Comparison of ENCODE assay signal across 8 mouse cellular contexts in genomic region chr7:45435038-45435437, GRCm38 (mm10). TPM values are rescaled to one million over a fixed set of nuclear protein-coding genes. Genes with fewer than 3 reads are reported as not detected.
DNase-seq lines count a peak whose midpoint lies in the region; ATAC-seq and TF ChIP-seq lines count a peak whose summit lies in the region.

No protein-coding gene starts in this region.

- H3K4me3 ChIP-seq in lung, adult 2 months (replicated peaks; ENCODE audit: extremely low read depth, low read depth, low read length), result peak overlapping the region; percentile 67
- H3K4me3 ChIP-seq in embryonic fibroblast, embryonic 13.5 days (ENCODE audit: insufficient read depth, low read length), result peak overlapping the region; percentile 62
- H3K4me3 ChIP-seq in limb, embryonic 11.5 days (ENCODE audit: low read depth, low read length), result peak overlapping the region; percentile 82

- H3K36me3 ChIP-seq in limb, embryonic 11.5 days (ENCODE audit: control insufficient read depth, insufficient read depth, low read length), result peaks cover 3% of the 10 kb centered on the region

- no peak for TF ChIP-seq POLR2A in lung, adult 2 months (IDR thresholded peaks at IDR 0.05; ENCODE audit: borderline replicate concordance, extremely low read depth, low read depth, low read length)
- TF ChIP-seq POLR2A in embryonic fibroblast, embryonic 13.5 days (IDR thresholded peaks at IDR 0.05; ENCODE audit: low read depth, low read length), result no peak

- no peak for DNase-seq in lung, adult 2 months
- DNase-seq in lung, postnatal 14 days, result no peak
- DNase-seq in limb, embryonic 11.5 days (ENCODE audit: low spot score), result no peak
- DNase-seq in naive thymus-derived CD4-positive, alpha-beta T cell, adult 2 months (ENCODE audit: low read depth), result peak; percentile 40
- no peak for DNase-seq in T-cell, adult 2 months (ENCODE audit: low spot score)
- no peak for DNase-seq in adrenal gland, postnatal 25 days
- DNase-seq in cerebellum, postnatal 14 days, result no peak

- H3K4me1 ChIP-seq in lung, adult 2 months (ENCODE audit: control insufficient read depth, insufficient read depth, low read length), result peaks cover 9% of the 10 kb centered on the region
- 0 out of 2 replicates have a peak, but pooled peaks cover 5% of the 10 kb centered on the region for H3K4me1 ChIP-seq in embryonic fibroblast, embryonic 13.5 days (ENCODE audit: control insufficient read depth, insufficient read depth, low read length)
- peaks cover 36% of the 10 kb centered on the region for H3K4me1 ChIP-seq in limb, embryonic 11.5 days (ENCODE audit: control insufficient read depth, insufficient read depth, low read length)

- peak overlapping the region; percentile 88 for H3K9ac ChIP-seq in limb, embryonic 11.5 days (ENCODE audit: low read length)

- TF ChIP-seq CTCF in lung, adult 2 months (IDR thresholded peaks at IDR 0.05; ENCODE audit: insufficient read depth, low read length), result no peak
- no peak for TF ChIP-seq CTCF in embryonic fibroblast, embryonic 13.5 days (IDR thresholded peaks at IDR 0.05; ENCODE audit: borderline replicate concordance, insufficient read depth, low read length)

- peak overlapping the region; percentile 79 for H3K4me2 ChIP-seq in limb, embryonic 11.5 days (ENCODE audit: low read depth, severe bottlenecking)

- H3K27me3 ChIP-seq in limb, embryonic 11.5 days (ENCODE audit: control insufficient read depth, insufficient read depth, low read length), result no peaks in the 10 kb centered on the region

- no peak for ATAC-seq in limb, embryonic 11.5 days (ENCODE audit: insufficient number of reproducible peaks, low FRiP score, low TSS enrichment, low read depth)

- H3K27ac ChIP-seq in embryonic fibroblast, embryonic 13.5 days (ENCODE audit: insufficient read depth, low read length), result peak overlapping the region; percentile 54
- no peak overlapping the region for H3K27ac ChIP-seq in limb, embryonic 11.5 days (replicated peaks; ENCODE audit: low read depth, low read length)

- WGBS in lung, adult 2 months, result under 1% methylated on average over 16 of the region's 16 CpGs
- WGBS in limb, embryonic 11.5 days, result 4% methylated on average over 16 of the region's 16 CpGs

- H3K9me3 ChIP-seq in limb, embryonic 11.5 days (ENCODE audit: control insufficient read depth, low read length), result no peaks in the 10 kb centered on the region

RNA-seq across cellular contexts. Expression of gene Gys1, which starts 0.4 kb away (rescaled TPM):
- polyA plus RNA-seq in lung, adult 2 months (2012; rRNA removed), result 33.0 and 39.4 TPM in 2 replicates
- 47.6 and 58.2 TPM in 2 replicates for polyA plus RNA-seq in embryonic fibroblast, embryonic 13.5 days (2011; ENCODE audit: insufficient read length, low read depth, missing spikeins)
- 39.1 and 41.8 TPM in 2 replicates for polyA plus RNA-seq in limb, embryonic 11.5 days (2014; fragmentation: Nextera tagmentation; extraction: Ambion mirVana)
- 39.4 and 44.2 TPM in 2 replicates for total RNA-seq in adrenal gland, postnatal 25 days (2021)

RNA-seq across cellular contexts. Expression of gene Ruvbl2, which starts 2.9 kb away (rescaled TPM):
- 61.1 and 61.7 TPM in 2 replicates for polyA plus RNA-seq in lung, adult 2 months (2012; rRNA removed)
- 67.9 and 74.6 TPM in 2 replicates for polyA plus RNA-seq in embryonic fibroblast, embryonic 13.5 days (2011; ENCODE audit: insufficient read length, low read depth, missing spikeins)
- 184 and 187 TPM in 2 replicates for polyA plus RNA-seq in limb, embryonic 11.5 days (2014; fragmentation: Nextera tagmentation; extraction: Ambion mirVana)
- 50.7 and 51.6 TPM in 2 replicates for total RNA-seq in adrenal gland, postnatal 25 days (2021)

RNA-seq across cellular contexts. Expression of gene Lhb, which starts 14.4 kb away (rescaled TPM):
- 26.5 and 33.4 TPM in 2 replicates for polyA plus RNA-seq in lung, adult 2 months (2012; rRNA removed)
- not detected in 2 replicates for polyA plus RNA-seq in embryonic fibroblast, embryonic 13.5 days (2011; ENCODE audit: insufficient read length, low read depth, missing spikeins)
- polyA plus RNA-seq in limb, embryonic 11.5 days (2014; fragmentation: Nextera tagmentation; extraction: Ambion mirVana), result not detected in 2 replicates
- total RNA-seq in adrenal gland, postnatal 25 days (2021), result not detected in 2 replicates

RNA-seq across cellular contexts. Expression of gene Ntf5, which starts 21.5 kb away (rescaled TPM):
- 4.6 and 4.8 TPM in 2 replicates for polyA plus RNA-seq in lung, adult 2 months (2012; rRNA removed)
- 0.79 and 1.0 TPM in 2 replicates for polyA plus RNA-seq in embryonic fibroblast, embryonic 13.5 days (2011; ENCODE audit: insufficient read length, low read depth, missing spikeins)
- polyA plus RNA-seq in limb, embryonic 11.5 days (2014; fragmentation: Nextera tagmentation; extraction: Ambion mirVana), result 3.8 and 4.1 TPM in 2 replicates
- not detected in 2 replicates for total RNA-seq in adrenal gland, postnatal 25 days (2021)

RNA-seq across cellular contexts. Expression of gene Ftl1, which starts 24.6 kb away (rescaled TPM):
- 2,878 and 3,367 TPM in 2 replicates for polyA plus RNA-seq in lung, adult 2 months (2012; rRNA removed)
- polyA plus RNA-seq in embryonic fibroblast, embryonic 13.5 days (2011; ENCODE audit: insufficient read length, low read depth, missing spikeins), result 3,506 and 4,699 TPM in 2 replicates
- polyA plus RNA-seq in limb, embryonic 11.5 days (2014; fragmentation: Nextera tagmentation; extraction: Ambion mirVana), result 4,688 and 5,046 TPM in 2 replicates
- 786 and 951 TPM in 2 replicates for total RNA-seq in adrenal gland, postnatal 25 days (2021)

Comparison
In these comparisons a context has a peak if more than half of its experiments do, and no peak if none do; other contexts are left out.
1. RNA of gene Lhb, which starts 14.4 kb away (polyA plus RNA-seq): 26.5 to 33.4 TPM in lung, adult 2 months; not detected in embryonic fibroblast, embryonic 13.5 days and not detected in limb, embryonic 11.5 days; every median in the first group is over 10 times any median in the second.
2. Peak in every context shown above with its lines, with median percentiles within 50 percentile points of each other: H3K4me3 ChIP-seq.